In genomic region chr10:62340095-62340731, GRCm38 (mm10) we compare ENCODE assay signal across 8 mouse cellular contexts. TPM values are rescaled to one million over a fixed set of nuclear protein-coding genes. Genes with fewer than 3 reads are reported as not detected.
DNase-seq lines count a peak whose midpoint lies in the region; ATAC-seq lines count a peak whose summit lies in the region.

No protein-coding gene starts in this region.

- no peaks in the 10 kb centered on the region for H3K36me3 ChIP-seq in hindbrain, embryonic 11.5 days (ENCODE audit: control insufficient read depth, insufficient read depth, low read length)

- no peaks in the 10 kb centered on the region for H3K9me3 ChIP-seq in hindbrain, embryonic 11.5 days (ENCODE audit: control insufficient read depth, low read length)

- ATAC-seq in frontal cortex, adult (ENCODE audit: low TSS enrichment) = peak; percentile 90
- peak; percentile 98 for ATAC-seq in hindbrain, embryonic 11.5 days (ENCODE audit: low FRiP score)

- H3K4me2 ChIP-seq in hindbrain, embryonic 11.5 days (replicated peaks; ENCODE audit: low read depth, low read length) = peak overlapping the region; percentile 83

- under 1% methylated on average over 38 of the region's 38 CpGs for WGBS in hindbrain, embryonic 11.5 days

- peak; percentile 92 for DNase-seq in MEL-GATA-1-ER (ENCODE audit: extremely low read depth, low read depth)
- DNase-seq in cerebellum, adult 8-10 months = peak; percentile 94
- DNase-seq in hindbrain, embryonic 11.5 days (ENCODE audit: low spot score) = peak; percentile 96
- peak; percentile 96 to 97 for DNase-seq in layer of hippocampus, postnatal 10 days (ENCODE audit: low spot score in 2 of 2)
- DNase-seq in lung, postnatal 10 days = peak; percentile 99
- peak; percentile 97 for DNase-seq in ovary, postnatal 36 days (ENCODE audit: low spot score)
- peak; percentile 98 for DNase-seq in thymus, postnatal 25 days

- H3K9ac ChIP-seq in hindbrain, embryonic 11.5 days (ENCODE audit: low read depth, low read length) = peak overlapping the region; percentile 61

- H3K4me1 ChIP-seq in hindbrain, embryonic 11.5 days (replicated peaks; ENCODE audit: control insufficient read depth, insufficient read depth, low read length) = no peaks in the 10 kb centered on the region; the same call in 1 of the 2 replicates

- H3K27me3 ChIP-seq in hindbrain, embryonic 11.5 days (ENCODE audit: control insufficient read depth, insufficient read depth, low read length) = no peaks in the 10 kb centered on the region; the same call in 1 of the 2 replicates

- peak overlapping the region; percentile 50 for H3K4me3 ChIP-seq in hindbrain, embryonic 11.5 days (ENCODE audit: low read depth, low read length)

- H3K27ac ChIP-seq in hindbrain, embryonic 11.5 days (ENCODE audit: low read depth, low read length) = peak overlapping the region; percentile 84

RNA-seq across cellular contexts. Expression of gene Hk1, which starts 39.5 kb away (rescaled TPM):
- 18.2 and 25.4 TPM in 2 replicates for polyA plus RNA-seq in hindbrain, embryonic 11.5 days (2014; fragmentation: Nextera tagmentation; extraction: Ambion mirVana)
- 100 to 1,000 TPM; 280 to 294 TPM for total RNA-seq in layer of hippocampus, postnatal 10 days (2021)

Comparison
In these comparisons a context has a peak if more than half of its experiments do, and no peak if none do; other contexts are left out.
1. Peak in every context shown above with its lines: DNase-seq, ATAC-seq, H3K4me3 ChIP-seq and H3K27ac ChIP-seq.